Mouse (Mus musculus): Measurements from ENCODE around the gene Cyp4f15. TPM values are rescaled to one million over a fixed set of nuclear protein-coding genes. Genes with fewer than 3 reads are reported as not detected.

Cyp4f15 gene
- polyA plus RNA-seq (2015; fragmentation: Nextera tagmentation; extraction: Ambion mirVana) = 0.94 and 2.4 TPM in 2 replicates

GRCm38 (mm10) chr17:32685048-32685750, at the start of gene Cyp4f15:
Gene Cyp4f15, plus strand, starts transcription at chr17:32685627.

DNA sequence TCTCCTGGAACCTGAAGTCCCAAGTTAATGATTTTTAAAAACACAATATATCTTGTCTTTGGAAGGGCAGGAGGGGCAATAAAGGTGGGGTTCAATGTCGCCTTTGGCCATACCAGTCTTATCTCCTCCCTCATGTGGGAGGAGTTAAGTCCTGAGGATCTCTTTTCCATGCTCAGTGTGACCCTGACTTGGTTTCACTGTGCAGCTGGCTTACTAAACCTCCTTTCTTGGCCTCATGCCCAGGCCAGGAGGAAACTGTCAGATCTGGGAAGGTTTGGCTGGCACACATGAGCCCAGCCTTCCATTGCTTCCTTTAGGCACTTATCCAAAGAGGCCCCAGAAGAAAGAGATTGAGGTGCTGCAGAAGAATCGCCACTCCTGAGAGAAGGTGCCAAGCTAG, 26.7 kb upstream of the Cyp4f15 start, which contains the start of gene Cyp4f40:
Cyp4f40 (plus strand) TSS at position 189 of the 400 bp plus-strand sequence.

Other genes with a start within 250 kb of the Cyp4f15 start
- 0.41 and 0.47 TPM in 2 replicates for gene Cyp4f39, start 232.9 kb upstream of the Cyp4f15 start, polyA plus RNA-seq (2015; fragmentation: Nextera tagmentation; extraction: Ambion mirVana)
- gene Cyp4f17, start 179.6 kb upstream of the Cyp4f15 start, polyA plus RNA-seq (2015; fragmentation: Nextera tagmentation; extraction: Ambion mirVana) = 7.6 and 8.8 TPM in 2 replicates
- 21.5 and 25.9 TPM in 2 replicates for gene Cyp4f16, start 149.1 kb upstream of the Cyp4f15 start, polyA plus RNA-seq (2015; fragmentation: Nextera tagmentation; extraction: Ambion mirVana)
- gene Cyp4f37, start 64.3 kb upstream of the Cyp4f15 start, polyA plus RNA-seq (2015; fragmentation: Nextera tagmentation; extraction: Ambion mirVana) = not detected in 2 replicates
- gene Cyp4f40, start 26.7 kb upstream of the Cyp4f15 start, polyA plus RNA-seq (2015; fragmentation: Nextera tagmentation; extraction: Ambion mirVana) = not detected in 2 replicates
- gene Zfp871, start 102.7 kb downstream of the Cyp4f15 start, polyA plus RNA-seq (2015; fragmentation: Nextera tagmentation; extraction: Ambion mirVana) = 11.0 and 22.7 TPM in 2 replicates
- gene Zfp811, start 124.3 kb downstream of the Cyp4f15 start, polyA plus RNA-seq (2015; fragmentation: Nextera tagmentation; extraction: Ambion mirVana) = 2.0 and 4.6 TPM in 2 replicates
- 6.4 and 7.7 TPM in 2 replicates for gene Zfp799, start 144.6 kb downstream of the Cyp4f15 start, polyA plus RNA-seq (2015; fragmentation: Nextera tagmentation; extraction: Ambion mirVana)
- gene Zfp870, start 206.0 kb downstream of the Cyp4f15 start, polyA plus RNA-seq (2015; fragmentation: Nextera tagmentation; extraction: Ambion mirVana) = 5.1 and 6.2 TPM in 2 replicates
- 1.4 and 4.0 TPM in 2 replicates for gene Cyp4f14, start 231.7 kb downstream of the Cyp4f15 start, polyA plus RNA-seq (2015; fragmentation: Nextera tagmentation; extraction: Ambion mirVana)